Mouse (Mus musculus) hematopoietic stem cell, adult 5-6 weeks (primary cell): ENCODE results near the gene Hivep3. TPM values are rescaled to one million over a fixed set of nuclear protein-coding genes. Genes with fewer than 3 reads are reported as not detected.

Source experiments
- ATAC-seq, 2 experiments: fragments of 125-278 bp in 1 of 2; replicated peaks in 1 of 2; 2 replicates each; pipeline ENCODE4 v1.8.0; 2016 to 2017; ENCODE audit warnings: inconsistent platforms in 2 of 2, mild to moderate bottlenecking in 2 of 2, moderate number of reproducible peaks in 2 of 2, low read depth in 1 of 2, moderate TSS enrichment in 1 of 2; ENCODE audit not compliant: low FRiP score in 2 of 2, poor library complexity in 2 of 2, severe bottlenecking in 2 of 2, insufficient read depth in 1 of 2, low TSS enrichment in 1 of 2
- total RNA-seq: library from RNA; stranded (forward); fragments of 172-1452, 232-1000 nt; gene quantifications from 2 replicates; pipeline ENCODE4 v1.2.3, GENCODE M21; 2017

The Hivep3 gene
- total RNA-seq, 1 experiment from 2014 or later = 16.2 TPM

- no peak for ATAC-seq
These were observed 325.2 kb downstream of the Hivep3 start for GRCm38 (mm10) chr4:120058794-120059193.

GRCm38 (mm10) chr4:120061727-120062126 is 328.1 kb downstream of the Hivep3 start:
- no peak for ATAC-seq

GRCm38 (mm10) chr4:120062198-120062597 is 328.6 kb downstream of the Hivep3 start:
- no peak for ATAC-seq

DNA sequence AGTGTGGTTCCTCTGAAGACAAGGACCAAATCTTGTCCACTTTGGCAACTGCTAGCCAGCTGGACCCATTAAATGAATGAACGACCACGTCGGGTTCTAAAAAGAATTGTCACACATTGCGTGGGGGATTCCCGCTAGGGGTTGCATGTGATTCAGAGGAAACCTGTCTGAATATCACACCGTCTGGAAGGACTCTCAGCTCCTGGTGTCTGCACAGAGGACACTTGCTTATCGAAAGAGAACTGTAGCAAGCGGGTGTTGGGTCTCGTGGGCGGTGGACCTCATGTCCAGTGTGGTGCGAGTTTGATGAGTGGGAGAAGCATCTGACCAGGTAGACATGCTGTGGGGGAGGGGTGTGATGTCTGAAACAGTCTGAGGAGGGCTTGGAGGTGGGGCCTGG is 329.2 kb downstream of the Hivep3 start:
- ATAC-seq = 0 out of 4 replicates have a peak, but pooled peaks of 1 of the 2 experiments have one; percentile 30

DNA sequence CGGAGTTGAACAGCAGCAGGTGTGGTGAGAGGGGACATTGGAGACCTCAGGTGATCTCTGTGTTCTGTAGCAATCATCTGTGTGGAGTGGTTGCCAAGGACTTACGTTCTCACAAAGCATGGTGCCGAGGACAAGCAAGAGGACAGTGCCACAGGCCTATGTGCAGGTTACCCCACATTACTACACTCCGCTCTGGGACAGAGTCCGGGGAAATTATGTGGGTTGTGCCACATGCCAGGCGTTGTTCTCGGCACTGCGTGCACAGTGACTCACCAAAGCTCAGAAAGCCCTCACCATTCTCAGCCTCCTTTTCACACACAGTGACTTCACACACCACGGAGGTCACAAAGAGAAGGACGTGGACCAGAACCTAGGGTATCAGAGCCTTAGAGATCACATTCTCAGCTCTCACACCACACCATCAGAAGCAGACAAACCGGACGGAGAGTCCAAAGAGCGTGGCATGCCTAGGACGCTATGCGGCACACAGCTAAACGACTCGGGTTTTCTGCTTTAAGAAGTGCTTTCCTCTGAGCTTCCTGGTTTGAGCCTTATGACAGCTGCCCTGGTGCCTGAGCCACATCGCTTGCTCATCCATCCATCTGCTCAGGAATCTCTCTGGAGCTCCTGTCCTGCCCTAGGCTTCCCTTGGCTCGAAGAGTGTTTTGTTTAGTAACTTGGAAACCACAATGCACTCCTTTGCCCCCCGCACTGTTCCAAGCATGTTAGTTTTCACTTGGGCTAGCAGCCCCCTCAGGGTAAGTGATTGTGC is 330.0 kb downstream of the Hivep3 start:
- no peak for ATAC-seq

DNA sequence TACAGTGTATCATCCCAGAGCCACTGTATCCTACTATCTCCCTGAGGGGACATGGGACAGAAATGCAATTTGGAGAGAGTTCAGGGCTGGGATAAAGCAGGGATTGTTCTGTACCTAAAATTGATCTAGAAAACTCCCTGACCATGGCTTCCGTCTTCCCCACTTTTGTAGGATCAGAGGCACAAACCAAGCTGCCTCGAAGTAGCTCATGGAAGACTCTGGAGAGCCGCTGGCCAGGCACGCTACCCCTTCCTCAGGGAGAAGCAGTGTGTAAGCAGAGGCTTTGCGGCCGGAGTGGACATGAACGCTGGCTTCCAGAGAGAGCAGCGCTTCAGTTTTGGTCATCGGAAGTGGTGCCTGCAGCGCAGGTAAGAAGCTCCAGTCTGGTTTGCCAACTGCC is 331.1 kb downstream of the Hivep3 start, which contains the start of gene AL607142.1:
AL607142.1 (plus strand) TSS at position 301 of the 400 bp plus-strand sequence.
- ATAC-seq = no peak

- no peak for ATAC-seq
These were observed 333.4 kb downstream of the Hivep3 start for GRCm38 (mm10) chr4:120066841-120067591.

- no peak for ATAC-seq
These were observed 334.1 kb downstream of the Hivep3 start for GRCm38 (mm10) chr4:120067592-120068235.

DNA sequence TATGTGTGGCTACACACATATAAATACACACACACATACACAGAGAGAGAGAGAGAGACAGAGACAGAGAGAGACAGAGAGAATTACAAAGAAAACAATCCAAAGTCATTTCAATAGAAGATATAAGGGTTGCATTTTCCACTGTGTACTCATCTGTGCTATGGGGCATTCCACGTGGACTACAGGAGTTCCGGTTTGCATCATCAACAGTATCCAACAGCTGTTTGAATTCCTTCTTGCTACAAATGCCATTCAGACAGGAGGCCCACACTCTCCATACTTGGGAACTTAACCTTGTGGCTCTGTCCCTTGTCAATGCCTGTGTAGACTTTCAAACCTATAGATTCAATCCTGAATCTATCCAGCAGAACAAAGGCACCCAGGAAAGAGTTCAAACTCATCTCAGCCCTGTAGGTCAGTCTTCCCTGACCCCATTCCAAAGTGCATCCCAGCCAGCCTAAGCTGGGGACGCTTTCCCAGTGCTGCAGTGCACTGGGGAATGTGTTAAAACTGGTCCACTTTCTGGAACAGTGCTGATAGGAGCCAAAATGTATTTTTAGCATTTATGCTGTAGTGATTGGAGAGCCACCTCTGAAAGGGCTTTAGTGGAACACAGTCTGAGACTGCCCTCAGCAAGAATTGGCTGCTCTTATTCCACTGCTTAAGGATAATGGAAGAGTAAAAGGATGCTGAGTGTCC is 335.4 kb downstream of the Hivep3 start:
- ATAC-seq = no peak

GRCm38 (mm10) chr4:120069582-120069980 is 336.0 kb downstream of the Hivep3 start:
- no peak for ATAC-seq

GRCm38 (mm10) chr4:120071411-120071810 is 337.8 kb downstream of the Hivep3 start:
- no peak for ATAC-seq

DNA sequence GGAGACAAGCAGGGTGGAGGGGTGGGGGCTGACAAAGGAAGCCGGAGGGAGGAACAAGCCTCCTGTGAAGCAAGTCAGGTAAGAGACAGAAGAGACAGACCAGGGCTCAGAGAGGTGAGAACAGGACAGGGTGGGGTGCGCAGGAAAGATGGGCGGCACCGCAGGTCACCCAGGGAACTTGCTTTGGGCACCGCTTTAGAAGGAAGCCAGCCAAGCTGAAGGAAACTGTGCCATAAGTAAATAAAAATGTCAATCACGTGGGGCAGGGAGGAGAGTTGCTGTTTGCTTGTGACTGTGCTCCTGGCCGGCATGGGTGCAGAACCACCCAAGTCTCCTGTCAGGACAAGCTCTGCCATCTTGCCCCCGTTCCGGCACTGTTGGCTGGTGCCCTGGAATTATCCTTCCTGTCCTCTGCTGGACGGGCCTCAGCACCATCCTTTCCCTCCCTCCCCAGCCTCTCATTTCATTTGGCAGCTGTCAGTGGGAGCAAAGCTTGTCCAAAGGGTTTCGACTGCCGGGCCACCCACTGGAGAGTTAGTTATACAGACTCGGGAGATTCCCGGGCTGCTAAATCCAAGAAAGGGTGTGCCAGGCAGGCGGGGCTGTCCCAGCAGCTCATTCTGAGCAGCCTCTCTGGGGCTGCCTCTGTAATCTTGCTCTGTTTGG is 338.4 kb downstream of the Hivep3 start:
- no peak for ATAC-seq

GRCm38 (mm10) chr4:120074061-120074460 is 340.5 kb downstream of the Hivep3 start:
- ATAC-seq = no peak

DNA sequence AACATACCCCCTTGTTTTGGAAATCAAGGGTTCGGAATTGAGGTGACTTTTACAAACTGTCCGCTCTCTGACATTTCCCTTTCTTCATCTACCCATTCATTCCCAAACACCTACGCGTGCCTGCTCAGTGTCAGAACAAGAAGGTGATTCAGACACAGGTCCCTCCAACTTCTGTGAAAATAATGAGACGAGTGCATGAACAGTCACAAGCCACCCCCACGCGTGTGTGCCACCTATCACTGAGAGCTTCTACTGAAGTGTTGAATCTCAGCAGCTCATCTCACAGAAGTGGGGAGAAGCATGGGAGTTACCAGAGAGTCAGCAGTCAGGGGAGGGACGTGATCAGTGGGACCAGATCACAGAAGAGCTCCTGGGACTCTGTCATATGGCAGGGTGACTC is 343.7 kb downstream of the Hivep3 start:
- no peak for ATAC-seq

DNA sequence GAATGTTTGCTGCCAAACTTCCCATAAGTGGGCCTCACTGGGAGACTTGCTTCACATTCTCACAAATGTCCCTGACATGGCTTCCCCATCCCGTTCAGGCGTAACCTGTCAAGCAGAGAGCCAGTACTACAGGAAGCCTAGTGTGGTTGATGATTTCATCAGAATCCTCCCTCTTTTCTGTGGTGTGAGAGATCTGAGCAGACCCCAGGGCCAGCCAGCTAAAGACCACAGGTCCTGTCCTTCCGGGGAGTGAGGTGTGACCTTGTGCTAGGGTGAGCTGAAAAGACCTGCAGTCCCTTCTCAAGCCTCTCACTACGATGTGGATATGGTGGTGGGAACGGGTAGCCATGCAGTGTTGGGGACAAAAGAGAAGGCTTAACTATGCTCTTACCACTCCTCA is 348.9 kb downstream of the Hivep3 start:
- ATAC-seq = 0 out of 4 replicates have a peak, but pooled peaks of 1 of the 2 experiments have one; percentile 17

- ATAC-seq = no peak
These were observed 350.1 kb downstream of the Hivep3 start for GRCm38 (mm10) chr4:120083700-120084099.

DNA sequence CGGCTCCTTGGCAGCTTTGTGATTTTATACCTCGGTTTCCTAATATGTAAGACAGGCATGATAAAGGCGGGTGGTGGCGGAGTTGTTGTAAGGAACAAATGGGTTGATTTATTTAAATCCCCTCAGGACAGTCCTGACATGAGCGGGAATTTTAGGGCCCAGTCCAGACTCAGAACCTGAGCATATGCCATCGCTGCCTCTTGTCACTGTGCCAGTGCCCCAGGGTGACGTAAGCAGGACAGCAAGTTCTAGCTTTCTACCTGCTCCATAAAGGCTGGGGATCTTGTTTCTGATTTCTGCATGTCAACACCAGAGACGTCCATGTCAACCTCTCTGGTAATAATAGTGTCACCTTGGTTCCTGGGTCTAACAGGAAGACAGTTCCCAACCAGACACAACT is 356.0 kb downstream of the Hivep3 start:
- no peak for ATAC-seq
